Mouse (Mus musculus) testis, postnatal 10 days (tissue): Measurements from ENCODE around the gene Cd101.

Experiments
- DNase-seq: peaks from one replicate; pipeline ENCODE4 v3.0.0; 2021; ENCODE audit warnings: low spot score

Gene Cd101

GRCm38 (mm10) chr3:101029339-101029738 lies at the start of gene Cd101:
TSS of gene Cd101 (minus strand) at chr3:101029556.
- DNase-seq: no peak

- peak; percentile 79 for DNase-seq
Observed at GRCm38 (mm10) chr3:101078344-101078743, 49.0 kb upstream of the Cd101 start.

- no peak for DNase-seq
Observed at GRCm38 (mm10) chr3:101077710-101078100, 48.3 kb upstream of the Cd101 start.

GRCm38 (mm10) chr3:101076966-101077709 lies 47.8 kb upstream of the Cd101 start:
- no peak for DNase-seq

GRCm38 (mm10) chr3:101075866-101076265 lies 46.5 kb upstream of the Cd101 start:
- no peak for DNase-seq

- no peak for DNase-seq
Observed at GRCm38 (mm10) chr3:101073384-101073783, 44.0 kb upstream of the Cd101 start.

GRCm38 (mm10) chr3:101072506-101073215 lies 43.3 kb upstream of the Cd101 start:
- DNase-seq: no peak

GRCm38 (mm10) chr3:101071576-101071975 lies 42.2 kb upstream of the Cd101 start:
- no peak for DNase-seq

- no peak for DNase-seq
Observed at GRCm38 (mm10) chr3:101070796-101071235, 41.5 kb upstream of the Cd101 start.

GRCm38 (mm10) chr3:101070230-101070795 lies 41.0 kb upstream of the Cd101 start:
- no peak for DNase-seq

GRCm38 (mm10) chr3:101068701-101069100 lies 39.3 kb upstream of the Cd101 start:
- DNase-seq: no peak

GRCm38 (mm10) chr3:101066175-101066574 lies 36.8 kb upstream of the Cd101 start:
- DNase-seq: no peak

- no peak for DNase-seq
Observed at GRCm38 (mm10) chr3:101061865-101062585, 32.7 kb upstream of the Cd101 start.

GRCm38 (mm10) chr3:101059214-101059613 lies 29.9 kb upstream of the Cd101 start:
- DNase-seq: no peak

- no peak for DNase-seq
Observed at GRCm38 (mm10) chr3:101058203-101058602, 28.8 kb upstream of the Cd101 start.

GRCm38 (mm10) chr3:101055216-101055615 lies 25.9 kb upstream of the Cd101 start:
- DNase-seq: no peak

- no peak for DNase-seq
Observed at GRCm38 (mm10) chr3:101051601-101052000, 22.2 kb upstream of the Cd101 start.

GRCm38 (mm10) chr3:101049997-101050396 lies 20.6 kb upstream of the Cd101 start:
- no peak for DNase-seq

- no peak for DNase-seq
Observed at GRCm38 (mm10) chr3:101048781-101049180, 19.4 kb upstream of the Cd101 start.

GRCm38 (mm10) chr3:101047586-101048275 lies 18.4 kb upstream of the Cd101 start:
- peak; percentile 57 for DNase-seq

- peak; percentile 56 for DNase-seq
Observed at GRCm38 (mm10) chr3:101045431-101045830, 16.1 kb upstream of the Cd101 start.

GRCm38 (mm10) chr3:101044686-101045085 lies 15.3 kb upstream of the Cd101 start:
- no peak for DNase-seq
